Mouse (Mus musculus): ENCODE data around the gene Ndufb3.

GRCm38 (mm10) chr1:58617978-58618668 is 31.9 kb downstream of the Ndufb3 start:
- no peak for TF ChIP-seq POLR2A (IDR thresholded peaks at IDR 0.05; ENCODE audit: borderline replicate concordance, insufficient read depth, low read length)
- no peak for TF ChIP-seq CTCF (IDR thresholded peaks at IDR 0.05; ENCODE audit: borderline replicate concordance, insufficient read depth, low read depth, low read length)
